Mouse (Mus musculus) heart, embryonic 14.5 days (tissue): Measurements from ENCODE around the gene Shc2. TPM values are rescaled to one million over a fixed set of nuclear protein-coding genes. Genes with fewer than 3 reads are reported as not detected.

ENCODE experiments used
- polyA plus RNA-seq: library from polyadenylated mRNA; unstranded; fragments of >200 nt; fragmentation: Nextera tagmentation; extraction: Ambion mirVana; gene quantifications from 2 replicates; pipeline ENCODE4 v1.2.1, GENCODE M21; 2014

The Shc2 gene
- polyA plus RNA-seq, 1 experiment from 2014 or later, result 1.6 TPM

Other genes with a start within 250 kb of the Shc2 start
- gene Vmn2r83, start 169.2 kb downstream of the Shc2 start, polyA plus RNA-seq, result not detected in 2 replicates
- 10.3 TPM in 2 replicates for gene Plpp2, start 104.1 kb downstream of the Shc2 start, polyA plus RNA-seq
- gene Mier2, start 82.7 kb downstream of the Shc2 start, polyA plus RNA-seq, result 22.1 and 30.6 TPM in 2 replicates
- not detected in 2 replicates for gene Theg, start 50.6 kb downstream of the Shc2 start, polyA plus RNA-seq
- not detected in 2 replicates for gene C2cd4c, start 23.9 kb downstream of the Shc2 start, polyA plus RNA-seq
- not detected in 2 replicates for gene Odf3l2, start 7.8 kb upstream of the Shc2 start, polyA plus RNA-seq
- gene Madcam1, start 26.6 kb upstream of the Shc2 start, polyA plus RNA-seq, result 1.00 and 1.8 TPM in 2 replicates
- gene Tpgs1, start 31.5 kb upstream of the Shc2 start, polyA plus RNA-seq, result 44.5 and 48.2 TPM in 2 replicates
- 106 and 109 TPM in 2 replicates for gene Cdc34, start 44.3 kb upstream of the Shc2 start, polyA plus RNA-seq
- 0.77 and 0.94 TPM in 2 replicates for gene Gzmm, start 51.1 kb upstream of the Shc2 start, polyA plus RNA-seq
- gene Bsg, start 66.6 kb upstream of the Shc2 start, polyA plus RNA-seq, result 989 and 1,200 TPM in 2 replicates
- 0.05 and 0.19 TPM in 2 replicates for gene Hcn2, start 78.7 kb upstream of the Shc2 start, polyA plus RNA-seq
- 20.2 and 27.4 TPM in 2 replicates for gene Polrmt, start 108.7 kb upstream of the Shc2 start, polyA plus RNA-seq
- gene Fgf22, start 117.2 kb upstream of the Shc2 start, polyA plus RNA-seq, result 0.12 and 0.38 TPM in 2 replicates
- 54.4 and 62.5 TPM in 2 replicates for gene Rnf126, start 129.0 kb upstream of the Shc2 start, polyA plus RNA-seq
- gene Fstl3, start 139.4 kb upstream of the Shc2 start, polyA plus RNA-seq, result 19.9 and 21.1 TPM in 2 replicates
- gene Prss57, start 153.0 kb upstream of the Shc2 start, polyA plus RNA-seq, result 0.08 TPM in 1 of 2 replicates, not detected in the other
- 58.3 and 68.1 TPM in 2 replicates for gene Palm, start 155.7 kb upstream of the Shc2 start, polyA plus RNA-seq
- 0.61 and 1.5 TPM in 2 replicates for gene Misp, start 183.1 kb upstream of the Shc2 start, polyA plus RNA-seq
- 62.7 and 78.9 TPM in 2 replicates for gene Ptbp1, start 216.5 kb upstream of the Shc2 start, polyA plus RNA-seq
- 1.4 and 2.0 TPM in 2 replicates for gene Prtn3, start 236.6 kb upstream of the Shc2 start, polyA plus RNA-seq
- 6.9 and 9.4 TPM in 2 replicates for gene Plppr3, start 236.7 kb upstream of the Shc2 start, polyA plus RNA-seq
- gene Elane, start 248.3 kb upstream of the Shc2 start, polyA plus RNA-seq, result 0.42 TPM in 1 of 2 replicates, not detected in the other